Mouse (Mus musculus): ENCODE data around the gene Cd40.

Gene Cd40

GRCm38 (mm10) chr2:165056377-165057085, 1.1 kb downstream of the Cd40 start:
- DNase-seq (ENCODE audit: low read depth, low spot score) = no peak

GRCm38 (mm10) chr2:165059961-165060360, 4.5 kb downstream of the Cd40 start:
- no peak for DNase-seq (ENCODE audit: low read depth, low spot score)

- DNase-seq (ENCODE audit: low read depth, low spot score) = no peak
These were observed 6.4 kb downstream of the Cd40 start for GRCm38 (mm10) chr2:165061638-165062433.

- DNase-seq (ENCODE audit: low read depth, low spot score) = no peak
These were observed 9.1 kb downstream of the Cd40 start for GRCm38 (mm10) chr2:165064489-165064888.

- no peak for DNase-seq (ENCODE audit: low read depth, low spot score)
These were observed 13.4 kb downstream of the Cd40 start for GRCm38 (mm10) chr2:165068806-165069205.

GRCm38 (mm10) chr2:165070096-165070816, 14.8 kb downstream of the Cd40 start:
- peak; percentile 84 for DNase-seq (ENCODE audit: low read depth, low spot score)

GRCm38 (mm10) chr2:165073381-165073781, 18.0 kb downstream of the Cd40 start:
- no peak for DNase-seq (ENCODE audit: low read depth, low spot score)

GRCm38 (mm10) chr2:165074081-165074884, 18.9 kb downstream of the Cd40 start:
- peak; percentile 34 for DNase-seq (ENCODE audit: low read depth, low spot score)

GRCm38 (mm10) chr2:165074937-165075336, 19.5 kb downstream of the Cd40 start:
- peak; percentile 73 for DNase-seq (ENCODE audit: low read depth, low spot score)

- no peak for DNase-seq (ENCODE audit: low read depth, low spot score)
These were observed 21.6 kb downstream of the Cd40 start for GRCm38 (mm10) chr2:165077055-165077454.

GRCm38 (mm10) chr2:165078045-165078444, 22.6 kb downstream of the Cd40 start:
- no peak for DNase-seq (ENCODE audit: low read depth, low spot score)

- no peak for DNase-seq (ENCODE audit: low read depth, low spot score)
These were observed 23.2 kb downstream of the Cd40 start for GRCm38 (mm10) chr2:165078605-165079004.

- no peak for DNase-seq (ENCODE audit: low read depth, low spot score)
These were observed 25.2 kb downstream of the Cd40 start for GRCm38 (mm10) chr2:165080657-165081056.

- no peak for DNase-seq (ENCODE audit: low read depth, low spot score)
These were observed 25.8 kb downstream of the Cd40 start for GRCm38 (mm10) chr2:165081257-165081656.

GRCm38 (mm10) chr2:165086634-165087033, 31.2 kb downstream of the Cd40 start:
- no peak for DNase-seq (ENCODE audit: low read depth, low spot score)

GRCm38 (mm10) chr2:165089470-165089869, 34.0 kb downstream of the Cd40 start:
- no peak for DNase-seq (ENCODE audit: low read depth, low spot score)

GRCm38 (mm10) chr2:165090650-165091049, 35.2 kb downstream of the Cd40 start, which contains the start of gene 1700025C18Rik:
TSS of gene 1700025C18Rik (minus strand) at chr2:165090750.
- DNase-seq (ENCODE audit: low read depth, low spot score) = no peak

GRCm38 (mm10) chr2:165091433-165091965, 36.1 kb downstream of the Cd40 start:
- no peak for DNase-seq (ENCODE audit: low read depth, low spot score)

GRCm38 (mm10) chr2:165092393-165092792, 37.0 kb downstream of the Cd40 start:
- no peak for DNase-seq (ENCODE audit: low read depth, low spot score)

- DNase-seq (ENCODE audit: low read depth, low spot score) = no peak
These were observed 40.9 kb downstream of the Cd40 start for GRCm38 (mm10) chr2:165096367-165096766.

GRCm38 (mm10) chr2:165098861-165099260, 43.4 kb downstream of the Cd40 start:
- DNase-seq (ENCODE audit: low read depth, low spot score) = no peak

Data from ES-CJ7 (cell line).